Mouse (Mus musculus): ENCODE measurements around the gene Epas1.

GRCm38 (mm10) chr17:86709803-86710202, 43.7 kb upstream of the Epas1 start:
- TF ChIP-seq POLR2A (IDR thresholded peaks at IDR 0.05; ENCODE audit: control insufficient read depth in 1 of 2, insufficient read depth in 1 of 2, low read depth in 1 of 2, low read length in 2 of 2, poor library complexity in 1 of 2) (no peak), USF1 (IDR thresholded peaks at IDR 0.05; ENCODE audit: low read depth, low read length) (no peak), CTCF (IDR thresholded peaks at IDR 0.05 in 2 of 3, conservative IDR thresholded peaks at IDR 0.05 in 1 of 3; ENCODE audit: control insufficient read depth in 1 of 3, insufficient read depth in 1 of 3, low read depth in 2 of 3, low read length in 3 of 3, poor library complexity in 1 of 3, severe bottlenecking in 1 of 3) (no peak), E2F4 (IDR thresholded peaks at IDR 0.05; ENCODE audit: borderline replicate concordance, low read depth, low read length) (no peak), MAX (IDR thresholded peaks at IDR 0.05; ENCODE audit: low read length) (no peak), POLR2AphosphoS5 (IDR thresholded peaks at IDR 0.05; ENCODE audit: borderline replicate concordance, low read depth, low read length) (no peak)
